Mouse (Mus musculus): ENCODE results near the gene Mink1. TPM values are rescaled to one million over a fixed set of nuclear protein-coding genes. Genes with fewer than 3 reads are reported as not detected.

Mink1 gene
- total and polyA plus RNA-seq, 2 experiments from 2014 or later = 17.1 to 80.9 TPM

- 83% methylated on average over 4 of the region's 4 CpGs for WGBS
- DNase-seq (ENCODE audit: low spot score) = no peak
Observed at GRCm38 (mm10) chr11:70610752-70611151, 48.1 kb downstream of the Mink1 start.

GRCm38 (mm10) chr11:70612505-70612904, 49.8 kb downstream of the Mink1 start:
- Histone ChIP-seq H3K36me3 (ENCODE audit: insufficient read depth, low read length) (peaks cover 52% of the 10 kb centered on the region), H3K9me3 (ENCODE audit: low read length) (no peaks in the 10 kb centered on the region), H3K9ac (replicated peaks; ENCODE audit: low read length, poor library complexity, severe bottlenecking) (no peak overlapping the region), H3K4me3 (ENCODE audit: low read depth, low read length) (no peak overlapping the region), H3K27ac (ENCODE audit: low read depth, low read length) (no peak overlapping the region), H3K4me1 (ENCODE audit: insufficient read depth, low read length) (no peaks in the 10 kb centered on the region), H3K4me2 (ENCODE audit: low read depth, low read length, poor library complexity, severe bottlenecking) (no peak overlapping the region), H3K27me3 (ENCODE audit: insufficient read depth, low read length) (no peaks in the 10 kb centered on the region)
- no peak for ATAC-seq (ENCODE audit: low FRiP score)
- WGBS = 76% methylated on average over 7 of the region's 7 CpGs
- TF ChIP-seq CTCF (IDR thresholded peaks at IDR 0.05) = peak; percentile 51
- DNase-seq (ENCODE audit: low spot score) = no peak

More at GRCm38 (mm10) chr11:70610752-70611151, 48.1 kb downstream of the Mink1 start:
- Histone ChIP-seq H3K9ac (replicated peaks; ENCODE audit: low read length, poor library complexity, severe bottlenecking) (no peak overlapping the region), H3K4me3 (ENCODE audit: low read depth, low read length) (no peak overlapping the region), H3K27ac (ENCODE audit: low read depth, low read length) (no peak overlapping the region), H3K9me3 (ENCODE audit: low read length) (no peaks in the 10 kb centered on the region), H3K36me3 (ENCODE audit: insufficient read depth, low read length) (peaks cover 69% of the 10 kb centered on the region), H3K4me1 (ENCODE audit: insufficient read depth, low read length) (no peaks in the 10 kb centered on the region), H3K27me3 (ENCODE audit: insufficient read depth, low read length) (no peaks in the 10 kb centered on the region), H3K4me2 (ENCODE audit: low read depth, low read length, poor library complexity, severe bottlenecking) (no peak overlapping the region)
- no peak for ATAC-seq (ENCODE audit: low FRiP score)
- TF ChIP-seq CTCF (IDR thresholded peaks at IDR 0.05) = peak; percentile 57

- peak; percentile 36 for TF ChIP-seq CTCF (IDR thresholded peaks at IDR 0.05)
- H3K9ac ChIP-seq (replicated peaks; ENCODE audit: low read length, poor library complexity, severe bottlenecking) = peak overlapping the region; percentile 50; the same call in 1 of the 2 replicates
- H3K4me3 ChIP-seq (ENCODE audit: low read depth, low read length) = peak overlapping the region; percentile 20; the same call in 1 of the 2 replicates
- ATAC-seq (ENCODE audit: low FRiP score) (no peak), DNase-seq (ENCODE audit: low spot score) (peak; percentile 35)
- WGBS = 4% methylated on average over 17 of the region's 17 CpGs
- no peaks in the 10 kb centered on the region for H3K9me3 ChIP-seq (ENCODE audit: low read length)
- peaks cover 26% of the 10 kb centered on the region for H3K36me3 ChIP-seq (ENCODE audit: insufficient read depth, low read length)
- H3K4me1 ChIP-seq (ENCODE audit: insufficient read depth, low read length) = no peaks in the 10 kb centered on the region
- H3K27me3 ChIP-seq (ENCODE audit: insufficient read depth, low read length) = no peaks in the 10 kb centered on the region
- no peak overlapping the region for H3K27ac ChIP-seq (ENCODE audit: low read depth, low read length)
- H3K4me2 ChIP-seq (ENCODE audit: low read depth, low read length, poor library complexity, severe bottlenecking) = peak overlapping the region; percentile 28
Observed at GRCm38 (mm10) chr11:70615074-70615473, 52.4 kb downstream of the Mink1 start.

GRCm38 (mm10) chr11:70615516-70616093, 52.9 kb downstream of the Mink1 start, which contains the start of gene 4930544D05Rik:
4930544D05Rik (plus strand) TSS chr11:70615848.
- peak within 1 kb of the TSS; percentile 50; the same call in 1 of the 2 replicates for H3K9ac ChIP-seq (replicated peaks; ENCODE audit: low read length, poor library complexity, severe bottlenecking)
- WGBS = 17% methylated on average over 21 of the region's 21 CpGs
- peak within 1 kb of the TSS; percentile 28 for H3K4me2 ChIP-seq (ENCODE audit: low read depth, low read length, poor library complexity, severe bottlenecking)
- peaks cover 21% of the 10 kb centered on the region for H3K36me3 ChIP-seq (ENCODE audit: insufficient read depth, low read length)
- TF ChIP-seq CTCF (IDR thresholded peaks at IDR 0.05) = no peak
- peak within 1 kb of the TSS; percentile 20; the same call in 1 of the 2 replicates for H3K4me3 ChIP-seq (ENCODE audit: low read depth, low read length)
- H3K4me1 ChIP-seq (ENCODE audit: insufficient read depth, low read length) = no peaks in the 10 kb centered on the region
- DNase-seq (ENCODE audit: low spot score) (peak; percentile 5), ATAC-seq (ENCODE audit: low FRiP score) (no peak)
- H3K9me3 ChIP-seq (ENCODE audit: low read length) = no peaks in the 10 kb centered on the region
- H3K27ac ChIP-seq (ENCODE audit: low read depth, low read length) = no peak within 1 kb of the TSS
- H3K27me3 ChIP-seq (ENCODE audit: insufficient read depth, low read length) = no peaks in the 10 kb centered on the region

GRCm38 (mm10) chr11:70619101-70619500, 56.4 kb downstream of the Mink1 start, which contains the start of gene Chrne:
Chrne (minus strand) TSS chr11:70619216.
- no peak for TF ChIP-seq CTCF (IDR thresholded peaks at IDR 0.05)
- H3K4me3 ChIP-seq (ENCODE audit: low read depth, low read length) = no peak within 1 kb of the TSS
- no peaks in the 10 kb centered on the region for H3K4me1 ChIP-seq (ENCODE audit: insufficient read depth, low read length)
- H3K9ac ChIP-seq (replicated peaks; ENCODE audit: low read length, poor library complexity, severe bottlenecking) = no peak within 1 kb of the TSS
- no peaks in the 10 kb centered on the region for H3K27me3 ChIP-seq (ENCODE audit: insufficient read depth, low read length)
- no peak within 1 kb of the TSS for H3K27ac ChIP-seq (ENCODE audit: low read depth, low read length)
- DNase-seq (ENCODE audit: low spot score) = no peak
- no peaks in the 10 kb centered on the region for H3K9me3 ChIP-seq (ENCODE audit: low read length)
- ATAC-seq (ENCODE audit: low FRiP score) = no peak
- no peak within 1 kb of the TSS for H3K4me2 ChIP-seq (ENCODE audit: low read depth, low read length, poor library complexity, severe bottlenecking)
- whole genome bisulfite sequencing = 29% methylated on average over 1 of the region's 1 CpGs
- no peaks in the 10 kb centered on the region for H3K36me3 ChIP-seq (ENCODE audit: insufficient read depth, low read length)

- H3K9ac ChIP-seq (replicated peaks; ENCODE audit: low read length, poor library complexity, severe bottlenecking) = no peak overlapping the region
- no peak for DNase-seq (ENCODE audit: low spot score)
- no peaks in the 10 kb centered on the region for H3K27me3 ChIP-seq (ENCODE audit: insufficient read depth, low read length)
- H3K4me2 ChIP-seq (ENCODE audit: low read depth, low read length, poor library complexity, severe bottlenecking) = no peak overlapping the region
- WGBS = 41% methylated on average over 7 of the region's 7 CpGs
- no peaks in the 10 kb centered on the region for H3K4me1 ChIP-seq (ENCODE audit: insufficient read depth, low read length)
- H3K27ac ChIP-seq (ENCODE audit: low read depth, low read length) = no peak overlapping the region
- no peak overlapping the region for H3K4me3 ChIP-seq (ENCODE audit: low read depth, low read length)
- no peaks in the 10 kb centered on the region for H3K9me3 ChIP-seq (ENCODE audit: low read length)
- no peak for TF ChIP-seq CTCF (IDR thresholded peaks at IDR 0.05)
- no peaks in the 10 kb centered on the region for H3K36me3 ChIP-seq (ENCODE audit: insufficient read depth, low read length)
- ATAC-seq (ENCODE audit: low FRiP score) = no peak
Observed at GRCm38 (mm10) chr11:70621972-70622814, 59.5 kb downstream of the Mink1 start.
